Mouse (Mus musculus) heart, embryonic 15.5 days (tissue): ENCODE measurements around the gene Cux1. TPM values are rescaled to one million over a fixed set of nuclear protein-coding genes. Genes with fewer than 3 reads are reported as not detected.

ENCODE experiments used
- ATAC-seq: fragments of 200-750 bp; cut with Nextera tagmentation; replicated peaks from 2 replicates; pipeline ENCODE4 v1.8.0; 2017; ENCODE audit warnings: low read depth, moderate TSS enrichment; ENCODE audit not compliant: insufficient number of reproducible peaks, insufficient read depth, low FRiP score
- H3K27ac ChIP-seq: fragments of 300-500 bp; sonication (generic); 2 replicates; pipeline ENCODE4 v1.5.1; 2015; ENCODE audit warnings: mild to moderate bottlenecking, inconsistent platforms
- H3K27me3 ChIP-seq: fragments of 300-500 bp; sonication (generic); 2 replicates; pipeline ENCODE4 v1.6.1; 2015; ENCODE audit warnings: inconsistent platforms
- H3K36me3 ChIP-seq: fragments of 300-500 bp; sonication (generic); 2 replicates; pipeline ENCODE4 v1.6.1; 2015; ENCODE audit warnings: mild to moderate bottlenecking, inconsistent platforms
- H3K4me1 ChIP-seq: fragments of 300-500 bp; sonication (generic); replicated peaks from 2 replicates; pipeline ENCODE4 v1.6.1; 2015; ENCODE audit warnings: inconsistent platforms
- H3K4me2 ChIP-seq: fragments of 300-500 bp; sonication (generic); 2 replicates; pipeline ENCODE4 v1.6.1; 2015; ENCODE audit warnings: inconsistent platforms, mild to moderate bottlenecking, moderate library complexity
- H3K4me3 ChIP-seq: fragments of 300-500 bp; sonication (generic); 2 replicates; pipeline ENCODE4 v1.5.1; 2015; ENCODE audit warnings: mild to moderate bottlenecking, inconsistent platforms
- H3K9ac ChIP-seq: fragments of 300-500 bp; sonication (generic); 2 replicates; pipeline ENCODE4 v1.6.1; 2015; ENCODE audit warnings: mild to moderate bottlenecking, inconsistent platforms
- H3K9me3 ChIP-seq: fragments of 300-500 bp; sonication (generic); replicated peaks from 2 replicates; pipeline ENCODE4 v1.6.1; 2016; ENCODE audit warnings: inconsistent platforms
- WGBS: fragments of 180-500 bp; shearing (Covaris S2); methylation state at CpG from one replicate; pipeline ENCODE4 v1.1.7; 2015; ENCODE audit warnings: mixed read lengths; 5-methylcytosine and 5-hydroxymethylcytosine counted together
- polyA plus RNA-seq: library from polyadenylated mRNA; unstranded; fragments of >200 nt; fragmentation: Nextera tagmentation; extraction: Ambion mirVana; gene quantifications from 2 replicates; pipeline ENCODE4 v1.2.1, GENCODE M21; 2015

Cux1 gene
- polyA plus RNA-seq, 1 experiment from 2014 or later: 71.2 TPM

DNA sequence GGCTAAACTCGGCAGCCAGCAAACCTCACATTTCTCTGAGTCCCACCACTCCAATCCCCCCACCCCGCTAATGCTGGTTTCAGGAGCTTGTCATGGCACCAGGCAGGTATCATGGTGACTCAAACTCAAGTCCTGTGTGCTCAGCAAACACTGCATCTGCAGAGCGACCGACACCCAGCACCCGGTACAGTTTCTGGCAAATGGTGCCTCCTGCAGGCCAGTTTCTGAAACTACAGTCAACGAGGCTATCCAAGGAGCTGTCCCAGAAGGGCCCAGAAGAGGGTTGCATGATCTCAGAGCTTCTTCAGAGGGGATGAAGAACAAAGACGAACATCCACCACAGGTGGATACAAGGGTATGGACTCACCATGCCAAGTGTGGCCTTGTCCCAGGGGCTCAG lies 316.3 kb downstream of the Cux1 start:
- H3K27me3 ChIP-seq: no peaks in the 10 kb centered on the region
- no peaks in the 10 kb centered on the region for H3K4me1 ChIP-seq
- no peak overlapping the region for H3K4me3 ChIP-seq
- H3K27ac ChIP-seq: no peak overlapping the region
- H3K4me2 ChIP-seq: no peak overlapping the region
- 57% methylated on average over 7 of the region's 7 CpGs for WGBS
- no peak for ATAC-seq
- H3K9ac ChIP-seq: no peak overlapping the region
- no peaks in the 10 kb centered on the region for H3K9me3 ChIP-seq
- peaks cover 12% of the 10 kb centered on the region; the same call in 1 of the 2 replicates for H3K36me3 ChIP-seq

DNA sequence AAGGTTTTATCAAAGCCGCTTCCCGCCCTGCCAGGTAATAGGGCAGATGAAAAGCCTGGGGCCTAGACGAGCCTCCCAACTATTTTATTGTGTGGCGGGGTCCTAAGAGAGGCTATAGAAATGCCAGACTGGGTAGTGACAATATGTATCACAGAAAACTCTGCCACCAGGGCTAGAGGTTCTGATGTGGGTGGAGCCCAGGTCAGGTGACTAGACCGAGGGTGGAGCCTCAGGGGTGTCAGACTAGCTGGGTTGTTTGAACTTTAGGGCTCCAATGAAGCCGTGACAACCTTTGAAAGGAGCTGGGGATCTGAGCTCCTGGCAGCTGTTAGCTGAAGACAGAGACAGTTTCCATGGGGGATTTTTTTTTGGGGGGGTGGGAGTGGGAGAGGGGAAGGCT lies 318.8 kb downstream of the Cux1 start:
- Histone ChIP-seq H3K9ac (no peak overlapping the region), H3K36me3 (0 out of 2 replicates have a peak, but pooled peaks cover 4% of the 10 kb centered on the region), H3K4me2 (no peak overlapping the region), H3K27me3 (peaks cover 7% of the 10 kb centered on the region; the same call in 1 of the 2 replicates), H3K9me3 (no peaks in the 10 kb centered on the region), H3K27ac (no peak overlapping the region), H3K4me3 (no peak overlapping the region), H3K4me1 (peaks cover 18% of the 10 kb centered on the region)
- WGBS: 69% methylated on average over 6 of the region's 6 CpGs
- ATAC-seq: no peak

DNA sequence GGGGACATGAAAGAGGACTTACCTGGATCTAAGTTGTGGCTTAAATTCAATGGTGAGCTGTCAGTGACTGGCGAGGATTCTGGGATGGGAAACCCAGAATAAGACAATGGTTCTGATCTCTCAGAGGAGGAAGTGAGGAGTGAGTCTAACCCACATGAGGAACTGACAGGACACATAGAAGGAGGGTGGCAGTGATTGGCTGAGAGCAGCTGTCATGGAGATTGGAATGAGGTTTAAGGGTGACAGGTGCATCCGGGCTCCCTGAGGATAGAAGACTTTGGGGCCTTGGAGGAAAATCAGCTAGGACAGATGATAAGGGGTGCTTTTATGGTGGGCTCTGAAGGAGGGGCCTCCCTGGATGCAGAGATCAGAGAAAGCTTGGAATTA lies 320.8 kb downstream of the Cux1 start, which contains the start of gene Sh2b2:
Sh2b2 (minus strand) TSS at position 105 of the 387 bp plus-strand sequence.
- Histone ChIP-seq H3K27me3 (peaks cover 18% of the 10 kb centered on the region), H3K4me2 (peak within 1 kb of the TSS; percentile 99), H3K4me1 (peaks cover 21% of the 10 kb centered on the region), H3K9me3 (no peaks in the 10 kb centered on the region), H3K36me3 (0 out of 2 replicates have a peak, but pooled peaks cover 4% of the 10 kb centered on the region), H3K4me3 (peak within 1 kb of the TSS; percentile 85), H3K9ac (no peak within 1 kb of the TSS), H3K27ac (peak within 1 kb of the TSS; percentile 74; the same call in 1 of the 2 replicates)
- no peak for ATAC-seq
- 78% methylated on average over 2 of the region's 2 CpGs for WGBS

DNA sequence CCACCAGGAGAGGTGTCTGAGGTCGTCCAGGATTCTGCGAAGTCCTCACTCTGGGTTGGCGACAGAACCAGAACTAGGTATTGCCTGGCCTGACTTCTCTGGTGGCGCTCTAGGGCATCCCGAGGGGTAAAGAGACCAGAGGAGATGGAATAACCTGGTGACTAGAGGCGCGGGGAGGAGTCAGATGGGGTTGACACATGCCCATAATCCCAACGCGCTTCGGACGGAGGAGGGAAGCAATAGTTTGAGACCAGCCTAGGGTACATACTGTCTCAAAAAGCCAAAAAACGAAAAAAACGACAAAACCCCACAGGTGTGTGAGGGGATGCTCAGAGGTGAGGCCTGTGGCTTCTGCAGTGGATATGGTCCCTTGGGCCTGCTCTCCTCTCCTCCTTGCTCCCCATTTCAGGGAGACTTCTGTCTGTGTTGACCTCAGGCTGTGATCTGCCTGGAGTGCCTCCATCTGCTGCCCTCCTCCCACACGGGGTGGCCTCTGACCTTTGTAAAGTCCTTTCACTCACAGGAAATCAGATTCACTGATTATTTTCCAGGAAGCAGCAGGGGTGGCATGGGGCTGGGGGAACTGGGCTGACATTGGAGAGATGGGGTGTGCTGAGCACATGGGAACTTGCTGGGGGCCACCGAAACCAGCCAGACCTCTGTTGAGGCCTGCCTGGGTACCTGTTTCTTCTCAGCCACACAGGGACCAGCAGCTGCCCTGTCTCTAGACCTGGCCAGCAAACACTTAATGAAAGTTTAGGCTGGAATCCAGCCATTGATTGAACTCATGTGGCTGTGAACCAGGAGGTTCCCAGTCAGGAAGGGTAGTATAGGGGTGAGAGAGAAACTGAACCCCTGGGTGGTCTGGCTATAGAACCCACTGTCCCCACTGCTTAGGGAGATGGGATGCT lies 321.5 kb downstream of the Cux1 start:
- WGBS: 18% methylated on average over 15 of the region's 15 CpGs
- ATAC-seq: no peak
- Histone ChIP-seq H3K4me1 (peaks cover 21% of the 10 kb centered on the region), H3K27ac (peak overlapping the region; percentile 74; the same call in 1 of the 2 replicates), H3K36me3 (no peaks in the 10 kb centered on the region), H3K4me3 (peak overlapping the region; percentile 85), H3K4me2 (peak overlapping the region; percentile 99), H3K9me3 (no peaks in the 10 kb centered on the region), H3K9ac (no peak overlapping the region), H3K27me3 (peaks cover 21% of the 10 kb centered on the region)

DNA sequence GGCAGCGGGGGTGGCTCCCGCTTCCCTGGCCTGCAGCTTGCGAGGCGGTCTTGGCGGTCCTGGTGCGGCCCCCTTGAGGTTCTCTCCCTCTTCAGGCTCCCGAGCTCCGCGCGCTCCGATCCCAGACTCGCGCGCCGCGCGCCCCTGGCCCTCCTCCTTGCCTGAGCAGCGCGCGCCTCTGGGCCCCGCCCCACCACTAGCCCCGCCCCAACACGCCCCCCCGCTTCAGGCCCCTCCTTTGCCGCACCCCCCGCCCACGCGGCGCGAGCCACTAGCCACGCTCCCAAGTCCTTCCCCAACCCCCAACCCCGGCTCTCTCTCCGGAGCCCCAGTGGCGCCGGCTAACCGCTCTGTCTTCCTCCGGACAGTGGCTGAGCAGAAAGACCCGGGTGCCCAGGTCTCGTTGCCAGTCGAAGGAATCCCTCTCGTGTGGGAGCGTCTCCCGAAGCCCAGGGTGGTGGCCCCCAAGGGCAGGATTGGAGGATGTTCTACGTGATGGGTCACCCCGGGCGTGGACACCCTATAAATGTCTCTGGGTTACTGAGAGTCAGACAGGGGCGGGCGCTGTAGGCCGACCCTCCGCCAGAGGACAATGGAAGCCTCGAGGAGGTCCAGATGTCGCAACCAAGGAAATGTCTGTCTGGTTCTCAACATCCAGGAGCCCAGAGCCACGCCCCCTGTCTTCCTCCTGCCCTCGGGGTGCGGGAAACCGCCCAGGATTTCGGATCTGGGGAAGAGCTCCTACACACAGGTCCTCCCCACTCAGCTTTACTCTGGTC lies 322.3 kb downstream of the Cux1 start:
- ATAC-seq: peak; percentile 70
- Histone ChIP-seq H3K27me3 (peaks cover 27% of the 10 kb centered on the region), H3K9me3 (no peaks in the 10 kb centered on the region), H3K9ac (peak overlapping the region; percentile 65), H3K36me3 (no peaks in the 10 kb centered on the region), H3K4me1 (peaks cover 21% of the 10 kb centered on the region), H3K4me2 (peak overlapping the region; percentile 99), H3K4me3 (peak overlapping the region; percentile 85), H3K27ac (peak overlapping the region; percentile 74)
- under 1% methylated on average over 56 of the region's 57 CpGs for WGBS

DNA sequence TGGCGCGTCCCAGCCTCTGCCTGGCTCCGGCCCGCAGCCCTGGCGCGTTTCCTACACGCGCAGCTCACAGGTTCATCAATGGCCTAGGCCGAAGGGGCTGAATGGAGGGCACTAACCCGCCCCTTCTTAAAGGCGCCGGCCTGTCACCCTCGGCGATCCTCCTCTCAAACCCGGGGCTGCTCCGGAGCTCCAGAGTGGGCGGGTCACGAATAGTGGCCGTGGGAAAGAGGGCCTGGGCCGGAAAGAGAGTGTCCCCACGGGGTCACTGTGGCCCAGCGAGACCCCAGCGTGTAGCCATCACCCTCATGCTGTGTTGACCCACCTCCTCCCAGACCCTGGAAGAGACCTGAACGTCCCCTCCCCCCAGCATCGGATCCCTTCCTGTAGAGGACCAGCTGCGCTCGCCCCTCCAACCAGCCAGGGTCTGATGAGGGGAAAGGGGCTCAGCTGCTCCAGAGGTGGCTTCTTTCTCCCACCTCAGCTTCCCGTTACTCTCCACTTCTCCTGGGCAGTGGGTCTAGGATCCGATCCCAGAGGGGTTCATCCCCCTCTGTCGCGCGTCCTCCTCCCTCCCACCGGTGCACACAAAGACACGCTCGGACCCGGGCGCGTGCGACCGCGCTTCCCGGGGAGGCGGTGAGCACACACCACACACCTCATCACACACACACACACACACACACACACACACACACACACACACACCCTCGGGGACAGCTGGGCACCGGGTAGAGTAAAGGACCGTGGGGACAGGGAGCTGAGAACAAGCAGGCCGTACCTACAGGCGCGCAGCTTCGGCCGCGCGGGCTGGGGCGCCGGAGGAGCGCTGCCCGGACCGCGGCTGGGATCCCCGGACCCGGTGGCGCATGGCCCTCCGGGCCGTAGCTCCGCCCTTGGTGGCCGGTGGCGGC lies 323.2 kb downstream of the Cux1 start:
- H3K4me1 ChIP-seq: peaks cover 21% of the 10 kb centered on the region
- H3K36me3 ChIP-seq: no peaks in the 10 kb centered on the region
- peak; percentile 32 for ATAC-seq
- H3K9me3 ChIP-seq: no peaks in the 10 kb centered on the region
- H3K4me2 ChIP-seq: peak overlapping the region; percentile 99
- H3K4me3 ChIP-seq: peak overlapping the region; percentile 85
- peak overlapping the region; percentile 65 for H3K9ac ChIP-seq
- peaks cover 27% of the 10 kb centered on the region for H3K27me3 ChIP-seq
- H3K27ac ChIP-seq: 0 out of 2 replicates have a peak overlapping the region, but pooled peaks have one; percentile 74
- WGBS: 1% methylated on average over 67 of the region's 67 CpGs

DNA sequence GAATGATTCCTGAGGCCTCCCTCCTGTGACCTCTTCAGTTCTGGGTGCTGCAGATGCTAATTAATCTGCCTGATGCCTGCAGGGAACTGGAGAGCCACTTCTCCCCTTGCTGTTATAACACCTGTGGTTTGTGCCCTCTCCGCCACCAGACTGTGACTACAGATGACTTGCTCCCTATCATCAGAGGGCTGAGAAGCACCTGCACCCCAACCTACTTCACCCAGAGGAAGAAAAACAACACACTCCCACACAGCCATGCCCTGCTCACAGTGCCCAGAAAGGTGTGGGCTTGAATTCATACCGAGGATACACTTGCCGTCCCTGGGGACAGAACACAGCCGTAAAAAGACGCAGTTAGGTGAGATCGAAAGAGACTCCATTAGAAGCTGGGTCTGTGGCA lies 326.1 kb downstream of the Cux1 start:
- no peak overlapping the region for H3K4me3 ChIP-seq
- no peaks in the 10 kb centered on the region for H3K9me3 ChIP-seq
- H3K9ac ChIP-seq: no peak overlapping the region
- H3K27ac ChIP-seq: no peak overlapping the region
- H3K27me3 ChIP-seq: peaks cover 55% of the 10 kb centered on the region
- peaks cover 28% of the 10 kb centered on the region for H3K4me1 ChIP-seq
- no peaks in the 10 kb centered on the region for H3K36me3 ChIP-seq
- no peak overlapping the region for H3K4me2 ChIP-seq
- ATAC-seq: no peak
- WGBS: 74% methylated on average over 6 of the region's 6 CpGs

DNA sequence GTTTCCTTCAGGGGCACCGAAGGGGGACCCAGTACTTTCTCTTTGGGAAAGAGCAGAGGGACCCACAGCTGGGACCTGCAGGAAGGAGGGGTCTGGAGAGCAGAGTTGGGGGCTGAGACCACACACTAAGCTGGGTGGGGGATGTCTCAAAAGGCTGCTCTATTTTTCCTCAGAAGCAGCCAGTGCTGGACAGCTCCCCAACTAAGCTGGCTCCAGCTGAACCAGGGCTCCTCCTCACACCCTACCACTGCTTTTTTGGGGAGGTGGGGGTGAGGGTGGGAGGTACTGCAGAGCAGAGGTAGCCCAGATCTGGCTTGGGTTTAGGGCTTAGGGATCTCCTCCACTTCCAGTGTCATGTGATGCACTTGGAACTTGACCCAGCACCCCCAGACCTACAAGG lies 326.9 kb downstream of the Cux1 start:
- Histone ChIP-seq H3K36me3 (no peaks in the 10 kb centered on the region), H3K9me3 (no peaks in the 10 kb centered on the region), H3K9ac (no peak overlapping the region), H3K4me2 (no peak overlapping the region), H3K27me3 (peaks cover 61% of the 10 kb centered on the region), H3K27ac (no peak overlapping the region), H3K4me1 (peaks cover 28% of the 10 kb centered on the region), H3K4me3 (no peak overlapping the region)
- no peak for ATAC-seq
- WGBS: 59% methylated on average over 1 of the region's 1 CpGs

DNA sequence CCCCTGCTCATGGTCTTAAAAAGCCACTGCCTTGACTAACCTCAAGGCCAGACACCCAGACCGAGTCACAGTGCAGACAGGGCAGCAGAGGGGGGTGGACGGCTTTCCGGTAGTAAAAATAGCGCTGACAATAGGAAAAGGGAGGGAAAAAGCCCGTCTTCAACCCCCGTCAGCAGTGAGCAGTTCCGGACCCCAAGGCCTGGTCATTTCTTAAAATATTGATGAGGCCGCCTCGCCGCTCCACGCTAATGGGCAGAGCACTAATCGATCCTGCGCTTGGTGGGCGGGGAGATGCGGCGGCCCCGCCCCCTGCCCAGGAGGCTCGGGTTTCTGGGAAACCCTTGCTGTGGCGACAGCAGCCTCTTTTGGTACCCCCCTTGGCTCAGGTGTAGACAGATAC lies 329.7 kb downstream of the Cux1 start:
- peak overlapping the region; percentile 35 for H3K4me3 ChIP-seq
- H3K9ac ChIP-seq: 0 out of 2 replicates have a peak overlapping the region, but pooled peaks have one; percentile 17
- no peak for ATAC-seq
- 5% methylated on average over 19 of the region's 19 CpGs for WGBS
- peaks cover 8% of the 10 kb centered on the region for H3K4me1 ChIP-seq
- peak overlapping the region; percentile 66 for H3K4me2 ChIP-seq
- H3K9me3 ChIP-seq: no peaks in the 10 kb centered on the region
- H3K27me3 ChIP-seq: peaks cover 67% of the 10 kb centered on the region
- H3K27ac ChIP-seq: no peak overlapping the region
- no peaks in the 10 kb centered on the region for H3K36me3 ChIP-seq

DNA sequence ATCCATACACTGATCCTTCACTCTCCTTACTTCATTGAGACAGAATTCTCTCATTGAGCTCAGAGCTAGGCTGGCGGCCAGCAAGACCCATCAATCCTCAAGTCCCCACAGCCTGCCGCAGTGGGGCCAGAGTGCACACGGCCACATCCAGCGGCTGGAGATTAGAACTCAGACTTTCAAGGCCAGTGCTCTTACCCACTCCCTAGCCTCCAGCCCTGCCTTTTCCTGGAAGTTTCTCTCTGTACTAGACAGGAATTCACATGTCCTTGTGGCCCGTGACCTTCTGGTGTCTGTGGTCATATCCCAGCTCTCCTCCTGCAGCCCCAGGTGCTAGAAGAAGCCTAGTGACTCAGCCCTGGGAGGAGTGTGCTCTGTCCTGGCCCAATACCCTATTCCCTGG lies 330.7 kb downstream of the Cux1 start:
- H3K4me1 ChIP-seq: peaks cover 12% of the 10 kb centered on the region
- H3K36me3 ChIP-seq: no peaks in the 10 kb centered on the region
- H3K27ac ChIP-seq: no peak overlapping the region
- no peak for ATAC-seq
- H3K4me3 ChIP-seq: no peak overlapping the region
- H3K9ac ChIP-seq: no peak overlapping the region
- peaks cover 73% of the 10 kb centered on the region for H3K27me3 ChIP-seq
- H3K9me3 ChIP-seq: no peaks in the 10 kb centered on the region
- H3K4me2 ChIP-seq: no peak overlapping the region
- WGBS: 56% methylated on average over 5 of the region's 5 CpGs
